Mouse (Mus musculus) kidney, postnatal 10 days (tissue): ENCODE data around the gene Reps1.
"Not testable (repeated sequence)": the region's sequence is repeated elsewhere in the genome, so short reads cannot be mapped to it uniquely, and the experiment has no call there.

ENCODE experiments used
- DNase-seq: peaks from one replicate; pipeline ENCODE4 v3.0.0; 2021; ENCODE audit warnings: mixed read lengths

Reps1 gene

DNA sequence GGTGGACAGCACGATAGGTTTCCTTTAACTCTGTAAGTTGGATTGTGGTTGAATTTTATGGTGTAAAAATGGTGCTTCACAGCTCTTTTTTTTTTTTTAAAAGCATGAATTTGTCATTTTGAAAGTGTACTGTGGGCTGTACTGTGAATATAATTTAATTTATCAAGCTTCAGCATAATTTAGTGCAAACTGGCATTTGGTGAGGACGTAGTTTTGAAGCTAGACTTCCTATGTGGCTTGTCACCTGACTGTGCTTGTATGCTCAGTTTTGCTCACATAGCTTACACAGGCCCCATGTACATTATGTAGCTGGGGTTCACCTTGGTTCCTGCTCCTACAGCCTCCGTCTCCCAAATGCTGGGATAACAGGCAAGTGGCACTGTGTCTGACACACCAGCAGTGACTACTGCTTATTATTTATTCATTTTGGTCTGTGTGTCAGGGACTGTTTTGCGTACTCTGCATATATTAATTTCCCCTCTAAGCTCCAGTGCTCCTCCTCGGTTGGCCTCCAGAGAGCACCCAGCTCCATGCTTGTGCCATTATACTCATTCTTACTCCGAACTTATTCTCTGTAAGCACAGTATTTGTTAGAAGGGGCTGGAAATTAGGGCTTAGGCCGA, 9.1 kb downstream of the Reps1 start:
- DNase-seq: no peak

DNA sequence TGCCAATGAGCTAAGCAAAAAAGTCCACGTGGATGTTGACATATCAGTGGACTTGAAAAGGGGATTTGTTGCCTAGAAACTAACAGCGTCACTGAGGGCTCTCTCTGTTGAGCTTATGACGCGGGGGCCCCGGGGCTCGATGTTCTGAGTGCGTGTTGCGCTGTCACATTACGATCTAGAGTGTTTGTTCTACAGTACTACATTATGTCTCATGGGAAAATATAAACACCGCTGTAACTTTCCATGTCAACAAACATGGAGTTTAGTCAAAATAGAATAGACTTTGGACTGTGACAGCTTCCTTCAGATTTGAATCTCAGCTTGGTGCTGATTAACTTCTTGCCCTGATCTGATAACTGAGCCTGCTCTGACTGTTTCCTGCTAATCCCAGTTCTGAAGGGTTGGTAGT, 10.4 kb downstream of the Reps1 start:
- no peak for DNase-seq

DNA sequence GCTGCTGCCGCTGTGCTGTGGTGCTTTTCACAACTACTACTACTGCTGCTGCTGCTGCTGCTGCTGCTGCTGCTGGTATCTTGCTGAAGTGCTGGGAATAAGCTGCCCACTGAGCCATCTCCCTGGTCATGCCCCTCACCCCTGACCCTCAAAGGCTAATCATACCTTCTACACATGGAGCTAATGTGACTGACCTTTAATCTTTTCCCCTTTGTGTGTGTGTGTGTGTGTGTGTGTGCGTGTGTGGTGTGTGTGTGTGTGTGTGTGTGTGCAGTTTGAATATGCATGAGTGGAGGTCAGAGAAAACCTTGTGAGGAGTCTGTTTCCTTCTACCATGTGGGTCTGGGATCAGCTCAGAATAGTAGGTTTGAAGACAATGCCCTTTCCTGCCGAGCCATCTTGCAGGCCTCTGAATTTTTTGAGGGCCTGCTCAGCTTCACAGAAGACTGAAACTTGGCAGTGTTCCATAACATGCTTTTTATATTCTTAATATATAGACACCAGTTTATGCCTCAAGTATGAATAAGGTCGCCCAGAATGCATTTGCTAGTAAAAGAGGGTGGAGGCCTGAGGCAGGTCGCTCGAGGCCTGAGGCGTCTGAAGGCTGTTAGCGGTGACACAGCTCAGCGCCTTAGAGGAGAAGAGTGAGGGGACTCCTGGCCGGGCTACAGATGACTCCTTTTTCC, 12.2 kb downstream of the Reps1 start:
- DNase-seq: no peak

DNA sequence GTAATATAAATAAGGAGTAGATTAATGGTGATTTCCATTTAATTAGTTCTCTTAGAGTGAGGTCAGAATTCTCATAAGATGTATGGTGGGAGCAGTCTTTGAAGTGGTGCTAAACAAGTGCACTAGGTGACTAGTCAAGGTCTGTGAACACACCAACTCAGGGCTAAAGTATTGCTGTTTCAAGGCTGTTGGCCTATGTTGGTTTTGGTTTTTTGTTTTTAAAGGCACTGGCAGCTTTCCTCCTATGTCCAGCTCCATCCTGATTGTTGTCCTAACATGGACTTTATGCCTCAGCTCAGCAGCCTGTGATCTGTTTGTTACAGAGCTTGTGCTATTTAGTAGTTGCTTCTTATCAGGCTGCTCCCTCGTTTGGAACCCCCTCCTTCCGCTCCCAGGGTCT, 13.2 kb downstream of the Reps1 start:
- no peak for DNase-seq

DNA sequence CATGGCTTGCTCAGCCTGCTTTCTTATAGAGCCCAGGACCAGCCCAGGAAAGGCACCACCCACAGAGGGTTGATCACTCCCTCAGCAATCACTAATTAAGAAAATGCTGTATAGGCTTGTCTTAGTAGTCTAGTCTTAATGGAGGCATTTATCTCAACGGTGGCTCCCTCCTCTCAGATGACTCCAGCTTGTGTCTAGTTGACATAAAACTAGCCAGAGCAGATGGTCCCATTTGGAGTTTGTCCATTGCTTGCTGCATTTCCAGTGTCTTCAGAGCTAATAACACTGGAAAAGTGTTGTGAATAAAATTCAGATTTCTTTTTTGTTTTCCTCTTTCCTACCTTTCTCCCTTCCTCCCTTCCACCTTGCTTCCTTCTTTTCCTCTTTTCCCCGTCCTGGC, 13.9 kb downstream of the Reps1 start:
- DNase-seq: no peak

DNA sequence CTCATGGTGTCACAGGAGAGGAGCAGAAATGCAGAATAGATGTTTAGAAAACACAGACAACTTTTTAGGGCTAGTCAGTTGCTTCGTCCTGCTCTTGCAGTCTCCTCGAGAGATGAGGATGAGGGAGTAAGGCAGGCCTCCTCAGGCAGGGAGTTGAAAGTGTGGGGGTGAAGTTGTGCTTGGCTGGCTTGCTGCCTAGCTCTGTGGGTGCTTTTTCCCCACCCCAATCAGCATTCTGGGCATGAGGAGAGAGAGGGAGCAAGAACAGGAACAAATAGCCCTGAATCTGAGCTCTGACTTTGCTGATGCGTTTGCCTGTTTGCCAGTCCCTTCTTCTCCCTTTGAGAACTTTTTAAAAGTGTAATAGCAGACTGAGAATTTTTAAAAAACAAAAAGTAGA, 14.5 kb downstream of the Reps1 start:
- DNase-seq: no peak

DNA sequence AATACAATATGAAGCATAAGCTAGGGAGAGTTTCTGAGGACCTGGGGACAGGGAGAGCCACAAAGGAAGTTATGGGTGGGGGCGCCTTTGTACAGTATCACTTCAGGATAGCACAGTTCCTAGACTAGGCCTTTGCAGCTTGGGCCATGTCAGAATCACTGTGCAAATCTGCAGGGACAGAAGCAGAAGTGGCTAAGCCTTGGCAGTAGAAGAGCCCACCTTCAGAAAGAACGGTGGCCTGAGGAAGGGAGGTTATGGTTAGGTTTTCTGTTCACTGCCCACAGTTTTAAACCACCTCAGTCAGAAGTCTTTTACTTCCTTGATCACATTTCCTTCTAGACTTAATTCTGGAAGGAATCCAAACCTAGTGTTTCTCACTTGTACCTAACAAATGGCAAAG, 15.0 kb downstream of the Reps1 start:
- no peak for DNase-seq

DNA sequence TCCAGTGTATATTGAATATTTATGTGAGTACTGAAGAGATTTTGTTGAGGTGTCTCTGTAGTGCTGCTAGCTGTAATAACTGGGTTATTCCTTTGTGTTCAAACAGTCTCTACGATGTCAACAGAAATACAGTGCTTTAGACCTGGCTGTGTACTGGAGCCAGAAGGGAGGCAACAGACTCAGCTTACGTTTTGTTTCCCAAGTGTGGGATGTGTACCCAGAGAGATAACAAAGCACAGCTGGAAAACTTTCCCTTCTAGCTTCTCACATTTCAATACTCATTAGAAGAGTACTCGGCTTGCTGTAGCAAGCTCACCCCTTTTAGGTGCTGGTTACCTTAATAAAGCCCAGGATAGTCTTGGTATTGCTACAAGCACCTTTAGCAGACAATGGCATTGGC, 17.2 kb downstream of the Reps1 start:
- DNase-seq: no peak

DNA sequence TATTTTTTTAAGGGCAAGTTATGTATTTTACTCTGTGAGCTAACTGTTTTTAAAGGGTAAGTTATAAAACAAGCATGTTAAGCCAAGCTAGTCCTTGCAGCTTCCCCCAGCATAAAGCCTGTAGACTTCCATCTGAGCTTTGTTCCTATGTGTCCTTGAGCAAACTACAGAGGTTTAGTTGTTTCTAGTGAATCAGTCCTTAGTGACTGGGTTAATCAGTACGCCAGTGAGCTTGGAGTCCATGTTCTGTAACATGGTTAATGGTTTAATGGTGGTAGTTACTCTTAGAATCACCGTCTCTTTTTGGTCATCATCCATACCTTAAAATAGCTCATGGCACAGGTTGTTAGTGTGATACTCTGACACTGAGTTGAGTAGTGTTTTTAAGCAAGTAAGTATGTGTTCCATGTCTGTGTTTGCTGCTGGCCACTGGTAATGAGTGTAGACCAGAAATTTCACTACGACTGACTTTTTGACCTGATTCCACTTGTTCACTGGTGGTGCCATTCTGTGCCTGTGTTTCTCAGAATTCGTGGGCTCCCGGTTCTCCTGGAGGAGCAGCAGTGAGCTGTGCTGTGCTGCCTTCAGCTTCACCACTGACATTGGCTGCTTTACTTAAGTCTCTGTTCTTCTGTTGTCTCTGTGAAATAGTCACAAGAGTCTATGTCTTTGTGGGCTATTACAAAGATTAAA, 18.9 kb downstream of the Reps1 start:
- no peak for DNase-seq

DNA sequence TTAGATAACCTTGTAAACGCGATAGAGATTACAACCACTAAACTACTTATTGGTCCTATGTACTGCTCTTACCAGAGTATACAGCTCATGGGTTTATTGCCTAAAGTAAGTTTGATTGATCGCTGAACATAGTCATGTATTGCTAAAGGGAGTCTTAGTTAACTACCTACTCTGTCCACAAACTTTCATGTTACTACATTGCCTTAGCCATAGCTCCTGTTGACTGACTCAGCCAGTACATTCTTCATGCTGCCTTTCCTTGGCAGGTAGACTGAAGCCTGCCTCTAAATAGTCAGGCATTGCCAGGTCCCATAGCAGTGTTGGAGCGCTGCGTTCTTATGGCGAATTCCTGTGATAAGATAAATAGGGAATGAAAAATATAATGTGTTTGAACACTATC, 20.2 kb downstream of the Reps1 start:
- DNase-seq: no peak

DNA sequence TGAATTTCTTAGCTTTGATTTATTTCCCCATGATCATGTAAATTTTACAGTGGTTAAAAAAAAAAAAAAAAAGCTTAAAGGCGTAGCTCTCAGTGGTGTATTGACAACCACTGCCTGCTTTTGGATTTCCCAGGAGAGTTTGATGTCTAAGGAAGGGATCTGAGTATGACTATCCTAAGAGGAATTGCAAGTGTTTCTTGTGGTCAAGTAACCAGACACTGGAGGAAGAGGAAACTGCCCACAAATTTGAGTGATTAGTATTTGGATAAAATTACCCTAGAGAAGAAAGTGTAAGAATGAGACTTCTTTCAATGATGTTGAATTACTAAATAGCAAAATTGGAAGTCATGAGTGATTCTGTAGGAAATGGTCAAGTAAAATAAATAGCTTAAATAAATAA, 25.9 kb downstream of the Reps1 start:
- DNase-seq: no peak

DNA sequence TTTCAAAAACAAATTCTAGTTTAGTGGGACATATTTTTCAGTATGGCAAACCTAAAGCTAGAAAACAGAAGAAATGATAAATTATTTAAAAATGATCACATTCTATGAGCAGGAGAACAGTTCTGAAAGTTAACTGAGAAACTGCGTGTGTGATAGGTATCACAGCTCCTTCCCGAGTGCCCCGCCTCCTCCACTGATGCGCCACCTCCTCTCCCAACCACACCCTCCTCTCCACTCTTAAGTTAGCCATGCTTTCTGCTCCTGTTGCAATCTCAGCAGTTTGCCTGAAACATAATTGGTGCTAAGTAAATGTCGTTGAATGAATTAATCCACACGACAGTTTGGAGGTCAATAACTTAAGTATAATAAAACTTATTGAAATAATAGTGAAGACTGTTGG, 27.1 kb downstream of the Reps1 start:
- no peak for DNase-seq

DNA sequence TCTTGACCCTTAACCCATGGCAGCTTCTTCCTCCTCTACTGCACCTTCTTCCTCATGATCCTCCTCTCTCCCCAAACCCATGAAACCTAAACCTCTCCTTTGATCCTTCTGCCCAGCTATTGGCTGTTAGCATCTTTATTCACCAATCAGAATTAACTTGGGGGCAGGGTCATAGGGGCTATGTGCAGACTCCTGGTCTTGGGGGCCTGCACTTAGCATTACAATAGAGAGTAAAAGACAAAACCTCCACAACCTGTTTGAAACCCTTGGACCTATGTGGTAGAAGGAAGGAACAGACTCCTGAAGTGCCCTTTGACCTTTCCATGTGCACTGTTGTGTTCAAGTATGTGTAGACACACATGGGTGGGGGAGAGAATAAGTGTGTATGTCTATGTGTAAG, 35.0 kb downstream of the Reps1 start:
- DNase-seq: no peak

DNA sequence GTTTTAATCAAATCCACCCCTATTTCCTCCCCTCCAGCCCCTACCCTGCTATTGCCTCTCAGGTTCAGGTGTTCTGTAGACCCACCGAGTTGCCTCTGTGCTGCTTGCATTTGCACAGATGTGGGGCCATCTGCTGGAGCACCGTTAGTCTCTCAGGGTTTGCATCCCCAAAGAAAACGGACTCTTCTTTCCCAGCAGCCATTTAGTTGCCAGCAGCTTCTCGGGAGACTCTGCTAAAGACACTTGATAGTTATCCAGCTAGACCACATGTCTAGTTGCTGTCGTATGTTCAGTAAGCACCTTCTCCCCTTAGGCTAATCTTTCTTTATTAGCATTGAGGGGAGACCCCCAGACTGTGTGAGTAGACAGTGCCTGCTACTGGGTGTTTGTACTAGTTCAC, 46.5 kb downstream of the Reps1 start:
- DNase-seq: no peak

DNA sequence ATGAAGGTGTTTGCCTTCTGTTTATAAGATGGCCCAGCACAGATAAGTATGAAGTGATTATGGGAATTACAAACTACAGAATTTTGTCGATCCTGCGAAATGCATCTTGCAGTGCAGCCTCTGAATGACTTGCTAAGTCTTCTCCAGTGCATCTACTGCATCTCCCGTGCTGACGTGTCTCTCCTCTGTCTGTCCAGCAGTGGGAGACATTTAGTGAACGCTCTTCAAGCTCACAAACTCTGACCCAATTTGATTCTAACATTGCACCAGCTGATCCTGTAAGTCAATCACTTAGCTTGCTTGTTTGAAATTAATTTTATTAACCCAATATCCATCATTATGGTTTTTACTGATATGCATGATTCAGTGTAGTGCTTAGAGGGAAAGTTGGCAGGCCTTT, 51.8 kb downstream of the Reps1 start:
- DNase-seq: no peak

DNA sequence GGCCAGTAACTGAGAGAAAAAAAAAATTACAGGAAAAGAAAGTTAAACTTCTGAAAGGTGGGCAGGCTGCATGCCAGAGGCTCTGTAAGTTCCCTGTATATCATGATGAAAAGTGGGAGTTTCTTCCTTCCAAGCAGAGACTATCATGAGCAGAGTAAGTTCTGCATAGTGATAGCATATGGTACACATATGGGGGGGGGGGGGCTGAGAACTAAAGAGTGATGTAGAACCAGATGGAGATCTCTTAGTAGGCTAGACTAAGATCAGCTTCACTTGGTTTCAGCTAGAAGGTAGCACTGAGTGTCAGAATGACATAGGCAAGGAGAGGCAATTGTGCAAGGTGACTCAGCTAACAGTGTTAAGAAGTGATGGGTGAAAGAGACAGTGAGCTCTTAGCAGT, 55.3 kb downstream of the Reps1 start:
- DNase-seq: no peak

DNA sequence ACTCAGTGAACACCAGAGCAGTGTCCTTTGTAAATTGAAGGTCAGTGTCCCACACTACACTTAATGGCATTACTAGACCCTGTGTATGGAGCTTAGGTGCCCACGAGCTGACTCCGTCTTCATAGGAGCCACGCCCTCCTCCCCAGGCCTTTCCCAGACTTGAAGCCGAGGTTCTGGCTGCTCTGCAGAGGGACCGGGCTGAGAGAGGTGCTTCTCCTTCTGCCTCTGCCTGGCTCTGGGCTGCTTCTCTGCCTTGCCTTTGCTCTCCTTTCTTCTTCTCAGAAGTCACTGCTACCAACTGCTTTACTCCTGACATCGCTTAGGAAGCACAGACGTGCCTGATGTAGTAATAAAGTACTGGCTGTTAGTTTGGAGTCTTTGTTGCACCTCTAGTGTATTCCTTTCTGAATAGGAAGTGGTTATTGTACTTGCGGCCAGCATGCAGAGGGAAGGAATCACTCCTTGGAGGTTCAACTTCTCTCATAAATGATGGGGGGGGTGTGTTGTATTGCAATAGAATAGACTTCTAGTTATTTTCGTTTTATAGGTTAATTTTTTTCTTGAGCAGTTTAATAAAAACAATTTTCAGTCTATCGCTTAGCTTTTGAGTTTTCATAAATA, 57.9 kb downstream of the Reps1 start:
- no peak for DNase-seq

DNA sequence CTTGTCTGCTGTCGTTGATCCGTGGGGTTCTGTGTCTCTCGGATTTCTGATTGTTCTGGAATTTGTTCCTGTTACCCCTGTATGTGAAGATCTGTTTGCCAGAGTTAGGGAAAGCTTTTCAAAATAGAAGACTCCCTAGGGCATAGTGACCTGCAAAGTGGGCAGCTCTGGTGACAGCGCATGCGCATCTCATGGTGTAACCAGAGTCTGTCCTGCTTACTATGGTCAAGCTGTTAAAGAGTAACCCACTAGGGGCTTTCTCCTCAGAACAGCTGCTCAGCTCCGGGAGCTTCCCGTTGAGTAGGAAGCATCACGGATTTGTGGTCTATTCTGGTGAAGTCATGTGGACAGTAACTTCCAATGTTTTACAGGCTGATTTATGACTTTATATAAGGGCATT, 62.7 kb downstream of the Reps1 start:
- DNase-seq: peak; percentile 53

DNA sequence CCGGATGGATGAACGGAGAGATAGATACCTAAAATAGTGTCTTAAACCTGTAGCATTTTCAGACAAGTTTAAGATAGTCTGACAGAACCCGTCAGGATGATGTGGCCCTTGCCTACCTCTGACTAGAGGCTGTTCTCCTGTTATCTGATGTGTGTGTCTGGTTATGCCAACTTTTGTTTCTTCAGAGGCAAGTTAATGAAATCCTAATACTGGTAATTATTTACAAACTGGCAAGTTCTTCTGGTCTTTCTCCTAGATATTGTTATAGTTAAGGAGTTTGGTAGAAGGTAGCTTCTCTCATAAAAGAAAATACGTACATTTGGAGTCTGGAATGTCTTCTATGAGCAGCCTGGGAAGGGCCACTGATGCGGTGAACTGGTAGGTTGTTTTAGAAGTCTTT, 74.6 kb downstream of the Reps1 start:
- no peak for DNase-seq

DNA sequence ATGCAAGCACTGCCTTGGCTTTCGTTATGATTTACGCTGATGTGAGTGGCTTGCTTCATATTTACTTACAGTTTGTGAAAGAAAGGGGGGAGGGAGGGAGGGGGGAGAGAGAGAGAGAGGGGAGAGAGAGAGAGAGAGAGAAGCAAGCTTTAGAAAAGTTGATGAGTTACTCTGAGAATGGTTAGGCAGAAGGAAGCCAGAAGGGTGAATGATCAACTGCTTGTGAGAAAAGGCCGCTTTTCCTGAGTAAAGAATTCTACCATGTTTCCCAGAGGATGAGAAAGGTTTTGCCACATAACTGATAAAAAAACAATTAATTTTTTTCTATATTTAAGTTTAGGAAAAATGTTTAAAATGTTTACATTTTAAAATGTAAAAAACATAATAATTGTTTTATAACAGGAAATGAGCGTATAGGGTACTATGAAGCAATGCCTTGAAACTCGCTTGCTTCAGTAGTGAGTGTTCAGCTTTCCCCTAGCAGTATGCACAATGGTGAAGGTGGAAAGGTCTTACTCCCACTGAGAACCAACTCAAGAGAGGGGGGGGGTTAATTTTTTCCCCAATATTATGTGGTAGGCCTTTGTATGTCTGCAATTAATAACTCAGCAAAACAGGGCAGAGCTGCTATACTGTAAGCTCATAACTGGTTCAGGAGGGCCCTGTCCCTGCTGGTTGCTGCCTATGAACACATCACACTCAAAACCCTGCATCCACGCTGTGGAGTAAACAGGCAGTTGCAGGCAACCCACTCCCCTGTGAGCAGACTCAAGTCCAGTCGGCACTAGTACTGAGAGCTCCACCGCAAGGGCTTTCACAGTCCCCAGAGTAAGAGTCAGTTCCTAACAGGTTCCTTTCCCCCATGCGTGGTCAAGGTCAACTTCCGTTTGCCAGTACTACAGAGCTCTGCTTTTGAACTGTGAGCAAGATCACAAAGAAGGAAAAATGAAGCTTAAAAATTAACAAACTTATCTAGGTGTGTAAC, 76.3 kb downstream of the Reps1 start:
- peak; percentile 27 for DNase-seq

DNA sequence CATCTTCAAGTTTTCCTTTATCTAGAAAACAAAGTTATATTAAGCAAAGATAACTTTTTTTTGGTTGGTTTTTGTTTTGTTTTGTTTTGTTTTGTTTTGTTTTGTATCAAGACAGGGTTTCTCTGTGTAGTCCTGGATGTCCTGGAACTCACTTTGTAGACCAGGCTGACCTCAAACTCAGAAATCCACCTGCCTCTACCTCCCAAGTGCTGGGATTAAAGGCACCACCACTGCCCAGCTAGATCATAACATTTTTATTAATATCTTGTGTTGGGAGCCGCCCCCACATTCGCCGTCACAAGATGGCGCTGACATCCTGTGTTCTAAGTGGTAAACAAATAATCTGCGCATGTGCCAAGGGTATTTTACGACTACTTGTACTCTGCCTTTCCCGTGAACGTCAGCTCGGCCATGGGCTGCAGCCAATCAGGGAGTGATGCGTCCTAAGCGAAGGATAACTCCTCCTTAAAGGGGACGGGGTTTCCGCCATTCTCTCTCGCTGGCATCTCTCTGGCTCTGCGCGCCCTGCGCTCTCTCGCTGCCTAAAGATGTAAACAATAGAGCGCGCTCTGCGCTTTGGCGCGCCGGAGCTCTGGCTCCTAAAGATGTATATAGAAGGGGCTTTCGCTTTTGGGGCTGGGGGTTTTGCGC, 83.3 kb downstream of the Reps1 start:
- not testable (repeated sequence) for DNase-seq

DNA sequence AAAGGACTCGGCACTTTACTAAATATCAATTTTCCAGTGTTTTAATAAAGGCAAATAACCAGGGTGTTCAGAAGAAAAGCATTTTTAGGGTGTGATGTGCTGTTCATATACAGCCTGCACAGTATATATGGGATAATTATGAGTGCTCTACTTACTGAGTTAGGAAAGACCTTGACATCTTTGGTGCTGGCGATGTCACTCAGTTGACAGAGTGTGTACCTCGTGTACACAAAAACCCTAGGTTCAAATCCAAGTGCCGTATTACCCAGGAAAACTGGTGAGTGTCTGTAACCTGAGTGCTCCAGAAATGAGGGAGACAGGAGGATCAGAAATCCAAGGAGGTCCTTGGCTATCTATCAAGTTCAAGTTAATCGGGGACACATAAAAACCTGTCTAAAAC, 84.0 kb downstream of the Reps1 start:
- no peak for DNase-seq
